Mouse (Mus musculus): Measurements from ENCODE around the gene Kcnk10. TPM values are rescaled to one million over a fixed set of nuclear protein-coding genes. Genes with fewer than 3 reads are reported as not detected.

The Kcnk10 gene
- polyA plus RNA-seq, 1 experiment from 2014 or later = 1.5 TPM

DNA sequence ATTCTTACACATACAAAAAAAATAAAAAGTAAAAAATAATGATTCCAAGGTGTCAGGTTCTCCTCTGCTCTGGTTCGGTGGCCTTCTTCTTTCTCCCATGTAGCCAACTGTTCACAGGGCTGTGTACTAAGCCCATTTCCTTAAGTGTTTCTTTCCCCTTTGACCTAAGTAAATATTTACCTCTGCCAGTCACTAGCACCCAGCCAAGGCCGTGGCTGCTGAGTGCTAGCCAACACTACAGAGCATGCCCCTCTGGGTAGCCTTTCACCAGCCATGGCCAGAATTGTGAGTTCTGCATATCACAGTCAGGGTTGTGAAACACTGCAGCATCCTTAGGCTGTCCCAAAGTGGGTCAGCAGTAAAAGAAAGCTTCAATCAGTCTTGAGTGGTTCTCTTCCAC is 140.0 kb downstream of the Kcnk10 start:
- Histone ChIP-seq H3K9ac (no peak overlapping the region), H3K4me1 (no peaks in the 10 kb centered on the region), H3K36me3 (no peaks in the 10 kb centered on the region), H3K27me3 (replicated peaks) (no peaks in the 10 kb centered on the region), H3K4me3 (replicated peaks) (no peak overlapping the region), H3K27ac (no peak overlapping the region), H3K9me3 (no peaks in the 10 kb centered on the region), H3K4me2 (no peak overlapping the region)
- ATAC-seq (ENCODE audit: insufficient read depth, low FRiP score, low read depth) = peak; percentile 50; the same call in 1 of the 2 replicates
- WGBS = 26% methylated on average over 2 of the region's 2 CpGs

DNA sequence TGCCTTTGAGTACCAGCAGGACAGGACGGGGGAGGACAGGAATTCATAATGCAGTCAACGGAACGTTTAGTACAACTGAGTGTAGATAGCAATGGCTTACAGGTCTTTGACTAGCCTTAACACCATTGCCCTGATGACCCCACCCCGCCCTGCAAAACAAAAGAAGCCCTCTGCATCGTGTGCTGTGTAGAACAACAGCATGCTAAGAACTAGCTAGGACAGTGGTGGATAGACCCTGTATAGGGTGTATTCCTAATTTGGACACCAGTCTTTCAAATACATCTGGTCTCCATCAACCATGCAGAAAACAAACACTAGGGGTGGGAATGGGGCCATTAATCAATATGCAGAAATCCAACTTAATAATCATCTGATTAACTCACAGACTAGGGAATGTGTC is 147.4 kb downstream of the Kcnk10 start:
- no peak overlapping the region for H3K27ac ChIP-seq
- H3K9ac ChIP-seq = no peak overlapping the region
- no peaks in the 10 kb centered on the region for H3K9me3 ChIP-seq
- ATAC-seq (ENCODE audit: insufficient read depth, low FRiP score, low read depth) = no peak
- no peaks in the 10 kb centered on the region for H3K4me1 ChIP-seq
- 81% methylated on average over 5 of the region's 5 CpGs for WGBS
- H3K27me3 ChIP-seq (replicated peaks) = no peaks in the 10 kb centered on the region
- H3K4me2 ChIP-seq = no peak overlapping the region
- H3K36me3 ChIP-seq = no peaks in the 10 kb centered on the region
- no peak overlapping the region for H3K4me3 ChIP-seq (replicated peaks)

DNA sequence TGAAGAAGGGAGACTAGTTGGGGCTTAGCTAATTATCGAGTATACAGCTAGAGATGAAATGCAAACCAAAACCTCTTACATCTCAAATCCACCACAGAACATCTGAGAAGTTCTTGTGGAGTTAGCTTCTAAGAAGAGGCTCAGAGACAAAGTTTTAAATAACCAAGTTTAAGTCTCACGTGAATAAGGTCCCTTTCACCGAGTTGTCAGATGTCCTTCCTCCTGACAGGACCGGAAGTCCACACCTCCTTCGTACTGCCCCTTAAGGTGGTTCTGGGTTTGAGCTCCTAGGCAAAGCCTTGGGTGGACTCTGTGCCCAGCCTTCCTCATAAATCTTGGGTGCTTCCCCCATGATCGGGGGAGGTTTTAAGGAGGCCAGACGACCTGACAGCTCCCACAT is 156.8 kb downstream of the Kcnk10 start:
- no peak for ATAC-seq (ENCODE audit: insufficient read depth, low FRiP score, low read depth)
- no peaks in the 10 kb centered on the region for H3K4me1 ChIP-seq
- no peak overlapping the region for H3K9ac ChIP-seq
- no peak overlapping the region for H3K27ac ChIP-seq
- no peaks in the 10 kb centered on the region for H3K9me3 ChIP-seq
- WGBS = 79% methylated on average over 7 of the region's 7 CpGs
- H3K4me3 ChIP-seq (replicated peaks) = no peak overlapping the region
- H3K36me3 ChIP-seq = no peaks in the 10 kb centered on the region
- H3K27me3 ChIP-seq (replicated peaks) = no peaks in the 10 kb centered on the region
- no peak overlapping the region for H3K4me2 ChIP-seq

DNA sequence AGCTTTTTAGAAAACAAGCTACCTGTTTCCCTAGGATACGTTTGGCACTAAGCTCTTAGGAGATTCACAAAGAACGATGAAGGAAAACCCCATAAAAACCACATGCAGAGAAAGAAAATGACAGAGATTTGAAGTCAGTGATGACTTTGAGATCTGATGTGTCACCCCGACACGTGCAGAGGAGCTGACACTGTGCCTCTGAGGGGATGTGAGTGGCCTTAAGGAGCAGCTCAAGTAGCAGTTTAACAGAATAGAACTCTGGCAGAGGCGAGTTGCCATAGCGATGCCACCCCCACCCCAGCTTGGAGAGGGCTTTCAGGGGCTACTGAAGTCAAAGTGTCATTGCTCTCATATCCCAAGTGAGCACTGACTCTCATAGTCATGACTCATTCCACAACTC is 158.3 kb downstream of the Kcnk10 start:
- WGBS = 77% methylated on average over 6 of the region's 6 CpGs
- ATAC-seq (ENCODE audit: insufficient read depth, low FRiP score, low read depth) = no peak

DNA sequence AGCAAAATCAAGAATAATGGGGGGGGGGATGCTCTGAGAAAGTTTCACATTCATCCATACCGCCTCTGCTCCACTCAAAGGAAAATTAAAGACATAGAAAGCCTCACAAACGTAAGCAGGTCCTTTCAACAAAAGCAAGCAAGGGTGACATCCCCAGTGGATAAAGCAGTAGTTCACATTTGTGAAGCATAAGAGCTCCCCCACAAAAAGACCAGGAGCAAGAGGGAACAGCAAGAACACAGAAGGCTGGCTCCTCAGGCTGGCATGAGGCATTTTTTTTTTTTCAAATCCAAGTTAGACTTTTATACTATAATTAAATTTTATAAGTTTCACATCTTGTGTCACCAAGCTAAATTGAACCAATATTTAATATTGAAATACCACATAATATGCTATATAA is 168.5 kb downstream of the Kcnk10 start:
- 65% methylated on average over 2 of the region's 2 CpGs for WGBS
- Histone ChIP-seq H3K27me3 (replicated peaks) (no peaks in the 10 kb centered on the region), H3K4me3 (replicated peaks) (no peak overlapping the region), H3K4me1 (no peaks in the 10 kb centered on the region), H3K9me3 (no peaks in the 10 kb centered on the region), H3K9ac (no peak overlapping the region), H3K4me2 (no peak overlapping the region), H3K27ac (no peak overlapping the region), H3K36me3 (no peaks in the 10 kb centered on the region)
- ATAC-seq (ENCODE audit: insufficient read depth, low FRiP score, low read depth) = no peak

More for the DNA sequence above, 158.3 kb downstream of the Kcnk10 start:
- H3K4me1 ChIP-seq = no peaks in the 10 kb centered on the region
- H3K27ac ChIP-seq = no peak overlapping the region
- no peaks in the 10 kb centered on the region for H3K9me3 ChIP-seq
- no peaks in the 10 kb centered on the region for H3K36me3 ChIP-seq
- H3K27me3 ChIP-seq (replicated peaks) = no peaks in the 10 kb centered on the region
- no peak overlapping the region for H3K9ac ChIP-seq
- no peak overlapping the region for H3K4me2 ChIP-seq
- H3K4me3 ChIP-seq (replicated peaks) = no peak overlapping the region

DNA sequence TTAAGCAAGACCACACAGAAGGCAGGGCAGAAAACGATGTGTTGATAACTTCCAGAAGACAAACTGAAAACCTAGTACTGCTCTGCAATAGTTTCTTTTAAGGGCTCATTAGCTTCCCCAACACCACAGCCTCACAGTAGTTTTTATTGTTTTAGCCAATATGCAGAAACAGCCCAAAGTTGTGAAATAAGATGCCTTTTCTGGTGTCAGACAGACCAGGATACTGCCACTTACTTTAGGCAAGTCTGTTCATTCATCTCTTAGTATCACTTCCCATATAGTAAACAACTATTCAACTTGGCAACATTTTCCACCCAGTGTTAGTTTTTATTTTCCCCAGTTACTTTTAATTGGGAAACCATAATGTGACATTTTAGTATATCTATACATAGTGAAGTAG is 171.5 kb downstream of the Kcnk10 start:
- WGBS = 43% methylated on average over 1 of the region's 1 CpGs
- ATAC-seq (ENCODE audit: insufficient read depth, low FRiP score, low read depth) = no peak
- Histone ChIP-seq H3K4me1 (no peaks in the 10 kb centered on the region), H3K4me3 (replicated peaks) (no peak overlapping the region), H3K4me2 (no peak overlapping the region), H3K36me3 (no peaks in the 10 kb centered on the region), H3K9ac (no peak overlapping the region), H3K9me3 (no peaks in the 10 kb centered on the region), H3K27me3 (replicated peaks) (no peaks in the 10 kb centered on the region), H3K27ac (no peak overlapping the region)

DNA sequence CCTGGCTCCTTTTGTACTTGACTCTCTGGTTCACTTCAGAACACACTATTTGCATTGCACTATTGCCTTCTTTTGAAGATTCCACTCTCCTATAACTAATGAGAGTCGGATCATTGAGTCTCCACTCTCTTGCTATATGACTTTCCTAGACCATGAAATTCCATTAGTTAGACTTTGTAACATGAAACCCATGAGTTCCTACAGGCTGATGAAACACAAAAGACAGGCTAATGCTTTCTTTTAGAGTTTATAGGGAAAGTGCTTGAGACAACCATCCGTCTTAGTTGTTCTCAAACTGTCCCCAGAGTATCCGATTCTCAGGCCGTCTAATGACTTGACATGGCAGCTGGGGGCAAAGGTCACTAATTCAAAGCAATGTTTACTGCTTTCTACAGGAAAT is 172.0 kb downstream of the Kcnk10 start:
- WGBS = 31% methylated on average over 4 of the region's 4 CpGs
- no peak for ATAC-seq (ENCODE audit: insufficient read depth, low FRiP score, low read depth)
- no peaks in the 10 kb centered on the region for H3K4me1 ChIP-seq

DNA sequence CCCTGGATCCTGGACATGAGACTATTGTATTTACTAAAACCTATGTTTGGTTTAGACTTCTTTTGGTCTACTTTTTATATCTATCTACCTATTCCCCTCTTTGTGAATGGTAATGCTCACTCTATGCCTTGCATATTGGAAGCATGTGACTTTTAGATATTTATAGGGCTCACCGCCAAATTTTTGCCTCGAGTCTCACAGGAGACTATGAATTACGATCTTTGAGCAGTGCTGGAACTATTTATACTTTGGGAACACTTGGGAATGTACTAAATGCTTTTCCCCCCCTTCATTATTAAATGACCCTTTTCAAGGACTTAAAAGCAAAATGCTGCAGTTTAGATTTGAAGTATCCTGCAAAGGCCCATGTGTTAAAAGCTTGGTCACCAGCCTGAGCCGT is 181.5 kb downstream of the Kcnk10 start:
- Histone ChIP-seq H3K9ac (no peak overlapping the region), H3K4me3 (replicated peaks) (no peak overlapping the region), H3K4me2 (no peak overlapping the region), H3K9me3 (no peaks in the 10 kb centered on the region), H3K4me1 (no peaks in the 10 kb centered on the region), H3K36me3 (no peaks in the 10 kb centered on the region), H3K27ac (no peak overlapping the region), H3K27me3 (replicated peaks) (no peaks in the 10 kb centered on the region)
- no peak for ATAC-seq (ENCODE audit: insufficient read depth, low FRiP score, low read depth)
- 49% methylated on average over 4 of the region's 4 CpGs for WGBS

More for the DNA sequence above, 172.0 kb downstream of the Kcnk10 start:
- Histone ChIP-seq H3K27ac (no peak overlapping the region), H3K27me3 (replicated peaks) (no peaks in the 10 kb centered on the region), H3K4me2 (no peak overlapping the region), H3K9me3 (no peaks in the 10 kb centered on the region), H3K9ac (no peak overlapping the region), H3K4me3 (replicated peaks) (no peak overlapping the region), H3K36me3 (no peaks in the 10 kb centered on the region)

DNA sequence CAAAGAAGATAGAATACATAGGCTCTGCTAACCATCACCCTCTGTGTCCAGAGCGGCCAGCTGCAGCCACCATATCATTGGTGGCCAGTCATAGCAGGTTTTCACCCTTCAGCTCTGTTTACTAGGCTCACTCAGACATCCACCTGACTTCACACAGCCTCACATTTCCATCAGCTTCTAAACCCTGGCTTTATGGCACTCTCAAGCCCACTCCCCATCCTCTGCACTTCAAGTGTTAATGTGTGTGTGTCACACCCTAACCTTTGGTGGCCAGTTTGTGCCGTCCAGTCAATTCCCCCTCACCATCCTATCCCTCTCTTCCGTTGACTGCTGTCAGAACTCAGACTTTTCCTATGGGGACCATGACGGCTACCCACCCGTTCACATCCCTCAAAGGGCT is 184.0 kb downstream of the Kcnk10 start:
- H3K4me1 ChIP-seq = no peaks in the 10 kb centered on the region
- H3K27me3 ChIP-seq (replicated peaks) = no peaks in the 10 kb centered on the region
- ATAC-seq (ENCODE audit: insufficient read depth, low FRiP score, low read depth) = no peak
- 82% methylated on average over 5 of the region's 5 CpGs for WGBS
- no peak overlapping the region for H3K9ac ChIP-seq
- no peak overlapping the region for H3K4me3 ChIP-seq (replicated peaks)
- H3K36me3 ChIP-seq = no peaks in the 10 kb centered on the region
- no peaks in the 10 kb centered on the region for H3K9me3 ChIP-seq
- no peak overlapping the region for H3K4me2 ChIP-seq
- H3K27ac ChIP-seq = no peak overlapping the region

DNA sequence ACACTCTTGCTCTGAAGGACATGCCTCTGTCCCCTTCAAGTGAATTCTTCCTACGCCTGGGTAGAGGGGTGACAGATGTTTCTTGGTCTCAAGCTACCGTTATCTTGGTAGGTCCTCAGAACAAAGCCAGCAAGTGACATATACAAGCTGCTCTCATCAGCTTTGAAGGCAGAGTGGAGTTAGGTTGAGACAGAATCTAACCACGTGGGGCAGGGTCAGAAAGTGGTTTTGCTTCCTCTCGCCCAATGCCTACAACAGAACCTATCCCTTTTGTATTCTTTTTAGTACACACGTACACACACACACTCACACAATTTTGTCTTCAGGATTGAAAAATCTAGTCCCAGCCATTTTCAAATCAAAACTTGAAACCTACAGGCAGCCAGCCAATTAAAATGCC is 186.8 kb downstream of the Kcnk10 start:
- no peaks in the 10 kb centered on the region for H3K27me3 ChIP-seq (replicated peaks)
- no peak overlapping the region for H3K27ac ChIP-seq
- ATAC-seq (ENCODE audit: insufficient read depth, low FRiP score, low read depth) = no peak
- H3K4me2 ChIP-seq = no peak overlapping the region
- 69% methylated on average over 5 of the region's 5 CpGs for WGBS
- no peaks in the 10 kb centered on the region for H3K36me3 ChIP-seq
- no peaks in the 10 kb centered on the region for H3K4me1 ChIP-seq
- no peaks in the 10 kb centered on the region for H3K9me3 ChIP-seq
- H3K9ac ChIP-seq = no peak overlapping the region
- no peak overlapping the region for H3K4me3 ChIP-seq (replicated peaks)

DNA sequence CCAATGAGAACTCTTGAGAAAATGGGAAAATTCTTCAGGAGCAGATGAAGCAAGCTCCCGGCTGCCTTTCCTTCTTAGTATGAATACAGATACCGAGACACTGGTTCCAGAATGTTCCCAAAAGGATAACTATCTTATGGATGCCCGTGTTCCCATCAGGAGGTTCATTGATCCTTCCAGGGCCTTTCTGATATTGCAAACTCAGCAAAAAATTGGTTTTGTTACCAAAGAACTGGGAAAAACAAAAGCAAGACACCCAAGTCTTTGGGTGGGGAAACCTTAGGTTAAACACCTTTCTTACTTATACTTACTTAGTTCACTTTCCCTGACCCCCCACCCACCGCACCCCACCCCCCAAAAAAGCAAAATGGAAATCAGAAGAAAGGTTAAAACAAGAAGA is 188.5 kb downstream of the Kcnk10 start:
- H3K27ac ChIP-seq = no peak overlapping the region
- 86% methylated on average over 4 of the region's 4 CpGs for WGBS
- H3K27me3 ChIP-seq (replicated peaks) = no peaks in the 10 kb centered on the region
- no peaks in the 10 kb centered on the region for H3K9me3 ChIP-seq
- no peaks in the 10 kb centered on the region for H3K36me3 ChIP-seq
- ATAC-seq (ENCODE audit: insufficient read depth, low FRiP score, low read depth) = no peak
- H3K9ac ChIP-seq = no peak overlapping the region
- H3K4me3 ChIP-seq (replicated peaks) = no peak overlapping the region
- no peak overlapping the region for H3K4me2 ChIP-seq
- no peaks in the 10 kb centered on the region for H3K4me1 ChIP-seq
